Mouse (Mus musculus): ENCODE results near the gene Gm7544.

GRCm38 (mm10) chr1:82938666-82939065 lies 17.1 kb downstream of the Gm7544 start:
- TF ChIP-seq CTCF (IDR thresholded peaks at IDR 0.05; ENCODE audit: extremely low read depth, insufficient read depth, low read length), result no peak
- TF ChIP-seq POLR2A (IDR thresholded peaks at IDR 0.05; ENCODE audit: extremely low read depth, insufficient read depth, low read length), result no peak

All from cortical plate, adult 2 months (tissue).